Mouse (Mus musculus) forelimb bud, embryonic 11.5 days (tissue): ENCODE data around the gene Rps23.
A peak's percentile ranks its signal among the peaks of the same experiment; 100 is the strongest.
"Not testable (repeated sequence)": the region's sequence is repeated elsewhere in the genome, so short reads cannot be mapped to it uniquely, and the experiment has no call there.

ENCODE experiments used
- DNase-seq: peaks from one replicate; pipeline ENCODE4 v3.0.0-alpha.2; 2012; ENCODE audit warnings: low read depth, low spot score

Gene Rps23

DNA sequence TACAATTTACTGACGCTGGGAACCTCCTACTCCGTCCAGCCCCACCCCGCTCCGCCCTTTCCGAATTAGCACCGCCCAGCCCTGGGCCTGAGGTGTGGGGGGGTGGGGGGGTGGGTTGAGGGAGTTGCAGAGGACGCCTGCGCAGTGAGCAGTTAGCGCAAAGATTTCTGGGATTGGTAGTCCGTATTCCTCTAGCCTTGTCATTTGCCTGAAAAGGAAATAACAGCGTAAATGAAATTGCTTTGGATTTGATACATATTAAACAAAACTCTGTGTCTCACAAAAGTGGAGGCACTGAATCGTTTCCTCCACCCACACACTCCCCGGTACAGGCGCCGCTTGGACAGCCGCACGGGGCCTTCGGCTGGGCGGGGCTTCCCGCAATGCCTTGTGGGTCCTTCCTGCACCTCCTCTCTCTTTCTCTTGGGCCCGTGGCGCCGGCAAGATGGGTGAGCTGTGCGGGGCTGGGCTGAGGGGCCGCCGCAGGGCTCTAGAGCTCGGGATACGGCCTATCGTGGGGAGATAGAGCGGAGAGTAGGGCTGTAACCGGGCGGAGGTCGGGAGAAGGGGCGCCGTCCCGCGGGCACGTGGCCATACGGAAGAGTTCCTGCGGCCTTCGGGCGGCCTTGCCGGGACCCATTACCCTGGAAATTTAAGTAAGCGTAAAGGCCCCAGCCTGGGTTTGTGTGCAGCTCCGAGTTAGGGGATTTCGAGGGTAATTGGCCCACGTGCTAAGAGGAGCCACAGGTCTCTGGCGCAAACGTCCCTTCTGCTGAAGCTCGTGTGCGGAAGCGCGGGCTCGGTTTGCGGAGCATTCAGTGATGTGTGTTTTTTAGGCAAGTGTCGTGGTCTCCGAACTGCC, at the start of gene Rps23:
Gene Rps23, plus strand, starts transcription at position 208 of the 862 bp plus-strand sequence.
- peak; percentile 93 for DNase-seq

DNA sequence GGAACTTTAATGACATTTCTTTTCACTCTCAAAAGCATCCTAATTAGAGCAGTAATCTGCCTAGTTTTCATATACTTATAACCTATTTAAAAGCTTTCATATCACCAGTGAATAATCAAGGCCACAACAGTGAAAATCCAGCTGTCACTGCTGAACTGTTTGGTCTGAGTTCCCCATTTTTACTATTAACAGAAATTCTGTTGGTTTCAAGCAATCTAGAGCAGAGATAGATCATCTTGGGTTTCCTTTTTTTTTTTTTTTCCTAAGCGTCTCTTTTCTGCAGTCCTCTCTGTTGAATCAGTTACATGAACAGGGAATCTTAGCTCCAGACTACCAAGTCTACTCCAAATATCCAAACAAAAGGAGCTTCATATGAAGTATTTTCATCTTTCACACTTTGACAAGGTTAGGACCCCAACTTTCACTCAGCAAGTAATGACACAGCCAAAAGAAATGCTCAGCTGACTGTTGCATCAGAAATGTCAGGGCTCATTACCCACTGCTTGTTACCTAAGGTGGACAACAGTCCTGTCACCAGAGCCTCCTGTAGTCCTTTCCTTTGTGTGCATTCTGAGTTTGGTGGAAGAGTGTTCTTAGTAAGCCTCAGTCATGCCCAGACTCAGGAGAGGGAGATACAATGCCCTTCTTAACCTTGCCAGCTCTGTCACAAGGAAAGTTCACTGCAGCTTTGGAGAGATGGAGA, 40.9 kb upstream of the Rps23 start:
- DNase-seq = no peak

DNA sequence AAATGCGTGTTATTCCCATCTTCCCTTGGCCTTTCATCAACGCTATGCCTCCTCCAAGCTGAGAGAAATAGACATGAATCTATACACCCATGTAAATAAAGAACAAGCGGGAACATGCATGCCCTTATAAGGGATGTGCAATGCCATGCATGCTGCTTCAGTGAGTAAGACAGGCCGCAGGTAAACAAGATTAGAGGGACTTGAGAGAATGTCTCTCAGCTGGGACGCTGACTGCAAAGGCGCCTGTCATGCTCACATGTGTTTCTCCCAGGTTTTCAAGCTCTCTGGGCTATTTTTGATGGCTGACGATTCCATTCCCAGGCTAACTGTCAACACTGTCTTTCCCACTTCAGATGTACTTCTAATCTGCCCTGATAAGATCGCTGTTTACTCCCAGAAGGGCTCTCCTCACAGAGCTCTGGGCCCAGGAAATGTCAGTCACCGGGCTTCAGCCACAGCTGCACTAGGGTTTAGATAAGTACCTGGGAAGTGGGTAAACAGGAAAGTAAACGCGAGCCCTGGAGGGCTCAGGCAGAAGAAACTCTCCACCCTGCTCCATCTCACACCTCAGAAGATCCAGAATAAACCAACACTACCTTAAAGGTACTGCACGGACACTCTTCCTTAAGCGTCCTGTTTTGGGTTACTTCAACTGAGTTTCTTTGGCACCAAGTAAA, 36.8 kb upstream of the Rps23 start:
- DNase-seq = no peak

DNA sequence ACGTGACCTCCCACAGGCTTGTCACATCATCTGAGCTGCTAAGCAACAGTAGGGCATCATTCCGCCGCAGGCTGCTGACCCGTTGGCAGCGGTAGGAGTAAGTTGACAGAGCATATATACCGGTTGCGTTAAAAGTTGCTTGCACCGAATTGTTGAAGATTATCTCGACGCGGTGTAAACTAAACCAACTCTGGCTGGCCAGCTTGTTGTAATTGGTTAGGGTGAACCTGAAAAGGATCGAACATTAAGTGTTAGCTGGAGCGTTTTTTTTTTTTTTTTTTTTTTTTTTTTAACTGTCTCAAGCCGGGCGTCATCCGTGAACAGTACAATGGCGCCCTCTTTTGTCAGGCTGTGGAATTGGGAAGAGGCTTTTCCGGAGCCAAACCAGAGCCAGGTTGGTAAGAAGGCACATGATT, 36.2 kb upstream of the Rps23 start:
- DNase-seq = peak; percentile 85

DNA sequence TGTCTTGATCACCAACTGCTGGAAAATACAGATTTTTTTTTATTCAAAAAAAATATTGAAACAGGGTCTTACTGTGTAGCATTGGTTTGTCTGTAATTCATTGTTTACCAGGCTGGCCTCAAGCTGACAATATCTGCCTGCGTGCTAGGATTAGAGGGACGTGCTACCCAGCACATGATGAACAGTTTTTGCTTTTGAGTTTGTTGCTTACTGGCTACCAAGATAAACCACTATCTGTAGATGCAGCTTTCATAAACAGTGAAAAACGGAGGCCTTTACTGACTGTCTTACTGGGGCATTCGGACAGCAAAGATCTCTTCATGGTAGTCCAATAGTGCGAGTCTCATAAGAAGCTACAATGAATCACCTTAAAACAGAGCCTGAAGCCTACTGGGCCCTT, 32.6 kb upstream of the Rps23 start:
- no peak for DNase-seq

- no peak for DNase-seq
Observed at GRCm38 (mm10) chr13:90894819-90895218, 27.9 kb upstream of the Rps23 start.

DNA sequence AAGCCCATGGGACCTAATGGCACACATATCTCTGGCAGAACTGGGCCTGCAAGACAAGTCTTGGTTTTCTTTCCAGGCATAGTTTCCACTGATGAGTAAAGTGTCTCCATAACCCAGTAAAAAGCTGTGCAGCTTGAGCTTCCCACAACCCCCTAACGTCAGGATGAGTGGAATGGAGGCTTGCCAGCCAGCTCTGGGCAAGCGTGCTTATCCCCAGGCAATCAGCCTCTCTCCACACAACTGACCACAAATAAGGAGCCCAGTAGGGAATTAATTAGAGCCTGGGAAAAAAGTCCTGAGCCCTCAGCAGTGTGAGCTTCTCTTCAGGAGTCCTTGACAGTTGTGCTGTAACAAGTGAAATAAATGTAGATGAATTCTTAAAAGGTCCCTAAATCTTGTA, 26.7 kb upstream of the Rps23 start:
- DNase-seq = no peak

DNA sequence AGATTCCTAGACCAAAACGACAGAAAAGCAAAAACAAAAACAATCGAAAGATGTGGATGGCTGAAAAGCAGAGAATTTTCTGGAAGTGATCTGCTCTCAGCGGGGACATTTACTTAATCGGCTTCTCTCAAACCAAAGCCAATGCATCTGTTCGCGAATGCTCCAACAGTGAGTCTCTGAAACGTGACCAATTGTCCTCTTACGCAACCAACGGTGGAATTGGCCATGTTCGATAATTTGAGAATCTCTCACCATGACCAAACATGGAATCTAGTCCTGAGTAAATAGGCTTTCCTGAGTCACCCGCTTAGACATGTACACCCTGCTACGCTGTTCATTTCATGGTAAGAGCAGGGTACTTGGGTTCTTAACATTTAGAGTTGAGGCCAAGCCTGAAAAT, 25.9 kb upstream of the Rps23 start:
- no peak for DNase-seq

GRCm38 (mm10) chr13:90905176-90905575, 17.6 kb upstream of the Rps23 start, which contains the start of gene Atp6ap1l:
TSS of gene Atp6ap1l (minus strand) at chr13:90905355.
- DNase-seq = no peak

- DNase-seq = no peak
Observed at GRCm38 (mm10) chr13:90907376-90907775, 15.4 kb upstream of the Rps23 start.

DNA sequence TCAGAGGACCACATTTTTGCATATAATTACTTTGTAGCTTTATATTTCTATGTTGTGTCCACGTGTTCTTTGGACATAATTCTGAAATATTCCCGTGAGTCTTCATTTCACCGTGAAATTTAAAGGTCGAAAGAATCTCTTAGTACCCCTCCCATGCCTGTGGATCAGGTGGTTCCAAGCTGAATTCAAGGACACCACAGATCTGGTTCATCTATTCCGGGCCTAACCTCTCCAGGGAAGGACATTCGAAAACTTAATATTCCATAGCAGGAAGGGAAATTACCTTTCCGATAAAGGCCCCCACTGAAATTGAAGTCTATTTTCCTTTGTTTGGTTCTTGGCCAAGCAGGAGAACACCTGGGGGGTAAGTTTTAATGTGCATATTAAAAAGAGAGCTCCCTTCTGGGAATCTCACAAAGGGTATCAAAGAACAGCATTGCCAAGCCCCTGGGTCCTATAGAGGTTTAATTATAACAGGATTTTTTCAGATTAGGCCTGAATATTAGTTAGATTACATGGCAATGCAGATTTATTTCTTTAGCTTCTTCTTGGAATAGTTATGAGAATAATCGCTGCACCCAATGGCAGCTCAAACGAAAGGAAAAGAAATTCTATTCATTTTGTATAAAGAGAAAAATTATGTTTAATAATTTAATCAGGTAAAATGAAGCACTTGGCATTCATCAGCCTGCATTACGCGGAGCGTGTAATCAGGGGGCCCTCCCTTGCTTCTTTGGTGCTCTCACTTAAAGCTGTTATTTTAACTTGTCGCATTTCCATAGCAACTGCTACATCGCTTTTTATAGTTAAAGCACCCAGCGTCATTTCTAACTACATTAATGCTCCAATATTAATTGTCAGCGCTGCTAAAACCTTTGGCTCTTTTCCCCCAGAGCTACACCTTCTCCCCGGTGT, 9.7 kb upstream of the Rps23 start:
- no peak for DNase-seq

- no peak for DNase-seq
Observed at GRCm38 (mm10) chr13:90913675-90914192, 9.0 kb upstream of the Rps23 start.

GRCm38 (mm10) chr13:90914721-90915120, 8.0 kb upstream of the Rps23 start:
- no peak for DNase-seq

DNA sequence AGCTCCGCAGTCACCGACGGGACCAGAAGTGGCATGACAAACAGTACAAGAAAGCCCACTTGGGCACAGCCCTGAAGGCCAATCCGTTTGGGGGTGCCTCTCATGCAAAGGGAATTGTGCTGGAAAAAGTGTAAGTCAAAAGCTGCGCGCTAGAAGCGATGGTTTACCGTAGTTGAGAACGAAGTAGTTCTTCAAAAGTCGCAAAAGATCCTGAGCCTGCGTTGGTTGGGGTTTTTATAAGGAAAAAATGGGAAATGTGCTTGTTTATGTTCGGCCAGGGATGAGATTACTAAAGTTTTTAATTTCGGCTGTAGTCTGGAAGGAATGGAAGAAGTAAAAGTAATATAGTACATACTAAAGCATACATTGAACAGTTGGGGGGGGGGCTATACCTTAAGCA, 859 bp downstream of the Rps23 start:
- not testable (repeated sequence) for DNase-seq

GRCm38 (mm10) chr13:90924072-90924471, 1.3 kb downstream of the Rps23 start:
- no peak for DNase-seq

GRCm38 (mm10) chr13:90925191-90925590, 2.4 kb downstream of the Rps23 start:
- DNase-seq = no peak

DNA sequence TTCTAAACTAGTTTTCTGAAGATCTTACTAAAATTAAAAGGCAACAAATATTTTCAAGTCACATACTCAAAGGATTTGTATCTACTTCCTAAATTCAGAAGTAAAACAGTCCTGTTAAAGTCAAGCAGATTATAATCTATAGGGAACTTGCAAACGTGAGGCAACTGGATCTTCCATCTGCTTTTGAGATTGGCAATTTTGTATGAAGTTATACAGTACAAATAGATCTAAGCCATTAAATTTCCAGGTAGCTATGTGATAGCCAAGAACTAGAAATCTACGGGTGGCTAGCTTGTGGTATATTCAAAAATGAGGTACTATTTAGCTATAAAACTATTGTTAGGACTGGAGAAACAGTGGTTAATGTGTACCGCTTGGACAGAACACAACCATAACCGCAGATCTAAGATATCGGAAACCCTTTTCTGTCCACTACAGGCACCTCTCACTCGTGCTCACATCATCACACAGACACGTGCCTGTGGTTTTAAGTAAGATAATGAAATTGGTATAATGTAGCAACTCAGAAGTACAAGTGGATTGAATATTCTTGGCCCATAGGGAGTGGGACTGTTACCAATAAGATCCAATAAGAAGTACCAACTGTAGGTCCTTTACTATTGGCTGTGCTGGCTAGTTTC, 3.5 kb downstream of the Rps23 start:
- DNase-seq = no peak

DNA sequence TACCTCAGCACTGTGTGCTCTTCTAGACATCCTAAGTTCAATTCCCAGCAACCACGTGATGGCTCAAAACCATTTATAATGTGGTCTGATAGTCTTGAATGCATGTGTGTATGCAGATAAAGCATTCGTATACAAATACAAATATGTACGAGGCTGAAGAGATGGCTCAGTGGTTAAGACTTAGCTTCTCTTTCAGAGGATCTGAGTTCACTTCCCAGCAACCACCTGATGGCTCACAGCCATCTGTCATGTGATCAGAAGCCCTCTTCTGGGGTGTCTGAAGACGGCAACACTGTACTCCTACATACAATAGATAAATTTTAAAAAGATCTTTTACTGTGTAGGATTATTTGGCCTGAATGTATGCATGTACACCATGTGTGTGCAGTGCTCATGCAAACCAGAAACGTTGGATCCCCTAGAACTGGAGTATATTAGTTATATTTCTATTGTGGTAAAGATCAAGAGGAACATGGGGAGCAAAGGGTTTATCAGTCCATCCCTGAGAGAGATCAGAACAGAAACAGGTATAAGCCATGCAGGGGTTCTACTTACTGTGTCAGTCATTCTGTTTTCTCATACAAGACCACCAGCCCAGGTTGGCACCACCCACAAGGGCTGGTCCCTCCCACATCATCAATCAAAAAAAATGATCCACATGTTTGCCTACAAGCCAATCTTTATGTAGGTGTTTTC, 4.3 kb downstream of the Rps23 start:
- DNase-seq = no peak

GRCm38 (mm10) chr13:90928266-90928665, 5.5 kb downstream of the Rps23 start:
- not testable (repeated sequence) for DNase-seq

GRCm38 (mm10) chr13:90929847-90930246, 7.1 kb downstream of the Rps23 start:
- DNase-seq = peak; percentile 69
